Mouse (Mus musculus) liver, embryonic 11.5 days (tissue): ENCODE results near the gene 4930523C07Rik. TPM values are rescaled to one million over a fixed set of nuclear protein-coding genes. Genes with fewer than 3 reads are reported as not detected.
A peak's percentile ranks its signal among the peaks of the same experiment; 100 is the strongest.

Experiments used
- ATAC-seq: fragments of 200-750 bp; cut with Nextera tagmentation; replicated peaks from 2 replicates; pipeline ENCODE4 v1.8.0; 2017; ENCODE audit warnings: moderate number of reproducible peaks, mild to moderate bottlenecking, moderate TSS enrichment, moderate library complexity; ENCODE audit not compliant: low FRiP score
- DNase-seq: peaks from one replicate; pipeline ENCODE4 v3.0.0-alpha.2; 2017; ENCODE audit warnings: low spot score
- H3K27ac ChIP-seq: fragments of 300-500 bp; sonication (generic); 2 replicates; pipeline ENCODE4 v1.5.1; 2014; ENCODE audit warnings: mild to moderate bottlenecking, low read depth, low read length, control low read depth
- H3K27me3 ChIP-seq: fragments of 300-500 bp; sonication (generic); replicated peaks from 2 replicates; pipeline ENCODE4 v1.6.1; 2014; ENCODE audit warnings: low read length, mixed read lengths; ENCODE audit not compliant: control insufficient read depth, insufficient read depth
- H3K36me3 ChIP-seq: fragments of 300-500 bp; sonication (generic); 2 replicates; pipeline ENCODE4 v1.6.1; 2014; ENCODE audit warnings: mild to moderate bottlenecking, low read length, moderate library complexity, mixed read lengths; ENCODE audit not compliant: control insufficient read depth, insufficient read depth
- H3K4me1 ChIP-seq: fragments of 300-500 bp; sonication (generic); replicated peaks from 2 replicates; pipeline ENCODE4 v1.6.1; 2014; ENCODE audit warnings: low read length, mixed read lengths; ENCODE audit not compliant: control insufficient read depth, insufficient read depth
- H3K4me2 ChIP-seq: fragments of 300-500 bp; sonication (generic); 2 replicates; pipeline ENCODE4 v1.6.1; 2014; ENCODE audit warnings: mild to moderate bottlenecking, control low read depth, moderate library complexity
- H3K4me3 ChIP-seq: fragments of 300-500 bp; sonication (generic); 2 replicates; pipeline ENCODE4 v1.5.1; 2014; ENCODE audit warnings: low read depth, low read length, control low read depth
- H3K9ac ChIP-seq: fragments of 300-500 bp; sonication (generic); 2 replicates; pipeline ENCODE4 v1.6.1; 2014; ENCODE audit warnings: low read depth, low read length, control low read depth
- H3K9me3 ChIP-seq: fragments of 300-500 bp; sonication (generic); 2 replicates; pipeline ENCODE4 v1.6.1; 2016; ENCODE audit warnings: low read length, inconsistent platforms, mixed read lengths; ENCODE audit not compliant: control insufficient read depth
- WGBS: fragments of 180-500 bp; shearing (Covaris S2); extraction: QIAGEN DNeasy Blood & Tissue Kit; methylation state at CpG from one replicate; pipeline ENCODE4 v1.1.7; 2014; 5-methylcytosine and 5-hydroxymethylcytosine counted together
- polyA plus RNA-seq: library from polyadenylated mRNA; unstranded; fragments of >200 nt; fragmentation: Nextera tagmentation; extraction: Ambion mirVana; gene quantifications from 2 replicates; pipeline ENCODE4 v1.2.1, GENCODE M21; 2014

Gene 4930523C07Rik
- polyA plus RNA-seq, 1 experiment from 2014 or later, result 19.0 TPM

DNA sequence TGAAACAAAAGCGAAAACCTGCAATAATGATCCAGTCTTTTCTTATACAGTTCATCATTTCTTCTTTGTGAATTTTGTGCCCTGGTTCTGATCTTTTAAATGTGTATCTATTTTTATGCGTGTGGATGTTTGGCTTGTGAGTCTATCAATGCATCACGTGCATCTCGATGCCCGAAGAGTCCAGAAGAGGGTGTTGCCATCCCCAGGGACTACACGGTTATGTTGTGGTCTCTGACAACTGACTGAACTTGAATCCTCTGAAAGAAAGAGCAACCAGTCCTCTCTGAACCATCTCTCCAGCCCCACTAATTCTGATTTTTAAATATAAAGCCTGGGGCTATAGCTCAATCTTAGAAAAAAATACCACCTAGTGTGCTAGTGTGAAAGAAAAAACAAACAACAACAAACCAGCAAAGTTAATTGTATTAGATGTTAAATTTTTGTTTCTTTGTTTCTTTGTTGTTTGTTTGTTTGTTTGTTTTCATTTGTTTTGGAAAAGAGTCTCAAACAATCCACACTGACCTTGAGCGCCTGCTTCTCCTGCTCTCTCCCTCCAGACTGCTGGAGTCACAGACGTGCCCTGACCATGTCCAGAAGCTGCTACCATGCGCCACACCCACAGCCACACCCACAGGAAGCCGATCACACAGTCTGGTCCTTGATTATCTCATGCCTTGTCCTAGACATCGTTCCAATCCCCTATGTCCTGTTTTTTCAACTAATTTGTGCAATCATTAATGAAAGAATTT, 18.9 kb upstream of the 4930523C07Rik start:
- no peak overlapping the region for H3K9ac ChIP-seq
- H3K4me2 ChIP-seq, result peak overlapping the region; percentile 13; the same call in 1 of the 2 replicates
- ATAC-seq, result peak; percentile 83
- no peaks in the 10 kb centered on the region for H3K36me3 ChIP-seq
- no peak for DNase-seq
- H3K9me3 ChIP-seq, result no peaks in the 10 kb centered on the region
- peaks cover 10% of the 10 kb centered on the region for H3K4me1 ChIP-seq
- no peak overlapping the region for H3K27ac ChIP-seq
- no peak overlapping the region for H3K4me3 ChIP-seq
- no peaks in the 10 kb centered on the region for H3K27me3 ChIP-seq
- 51% methylated on average over 11 of the region's 11 CpGs for WGBS

DNA sequence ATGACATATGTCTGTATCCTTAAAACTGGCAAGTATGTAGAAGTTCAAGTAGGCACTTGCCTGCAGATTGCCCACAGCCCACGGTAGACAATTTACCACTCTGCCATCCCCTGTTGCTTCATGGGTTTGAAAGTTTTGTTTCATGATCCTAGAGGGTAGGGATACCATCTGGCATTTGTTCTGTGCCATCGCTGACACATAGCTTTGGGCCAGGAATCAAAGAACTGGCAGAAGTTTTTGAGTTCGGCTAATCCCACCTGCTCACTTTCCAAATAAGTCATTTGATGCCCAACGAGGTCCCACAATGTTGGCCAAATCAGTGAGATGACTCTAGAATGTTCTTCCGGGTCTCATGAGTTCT, 18.3 kb upstream of the 4930523C07Rik start:
- Histone ChIP-seq H3K27me3 (no peaks in the 10 kb centered on the region), H3K4me3 (no peak overlapping the region), H3K4me1 (peaks cover 10% of the 10 kb centered on the region), H3K36me3 (no peaks in the 10 kb centered on the region), H3K9me3 (no peaks in the 10 kb centered on the region), H3K4me2 (no peak overlapping the region; the same call in 1 of the 2 replicates), H3K27ac (no peak overlapping the region), H3K9ac (no peak overlapping the region)
- WGBS, result 72% methylated on average over 5 of the region's 5 CpGs
- ATAC-seq (no peak), DNase-seq (no peak)

DNA sequence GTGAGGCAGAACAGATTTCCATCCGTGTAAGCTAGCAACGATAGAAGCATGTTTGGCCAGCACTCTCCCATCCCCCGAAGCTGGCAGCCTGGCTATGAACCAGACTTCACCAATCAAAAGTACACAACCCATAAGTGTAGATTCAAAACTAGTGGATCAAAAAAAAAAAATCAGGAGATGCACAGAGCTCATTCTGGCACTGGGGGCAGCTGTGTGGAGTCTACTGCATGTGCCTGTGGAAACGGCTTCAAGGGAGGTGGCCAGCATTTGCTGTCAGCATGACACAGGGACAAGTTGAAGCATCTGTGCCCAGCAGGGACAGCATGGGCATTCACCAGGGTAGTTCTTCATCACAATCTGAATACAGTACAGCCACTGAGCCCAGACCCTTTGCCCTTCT, 16.2 kb upstream of the 4930523C07Rik start:
- 64% methylated on average over 4 of the region's 4 CpGs for WGBS
- no peaks in the 10 kb centered on the region for H3K36me3 ChIP-seq
- H3K27me3 ChIP-seq, result no peaks in the 10 kb centered on the region
- H3K4me3 ChIP-seq, result no peak overlapping the region
- H3K4me1 ChIP-seq, result peaks cover 10% of the 10 kb centered on the region
- no peak overlapping the region for H3K9ac ChIP-seq
- DNase-seq, result no peak
- H3K9me3 ChIP-seq, result no peaks in the 10 kb centered on the region
- ATAC-seq, result no peak
- H3K27ac ChIP-seq, result no peak overlapping the region
- H3K4me2 ChIP-seq, result no peak overlapping the region

DNA sequence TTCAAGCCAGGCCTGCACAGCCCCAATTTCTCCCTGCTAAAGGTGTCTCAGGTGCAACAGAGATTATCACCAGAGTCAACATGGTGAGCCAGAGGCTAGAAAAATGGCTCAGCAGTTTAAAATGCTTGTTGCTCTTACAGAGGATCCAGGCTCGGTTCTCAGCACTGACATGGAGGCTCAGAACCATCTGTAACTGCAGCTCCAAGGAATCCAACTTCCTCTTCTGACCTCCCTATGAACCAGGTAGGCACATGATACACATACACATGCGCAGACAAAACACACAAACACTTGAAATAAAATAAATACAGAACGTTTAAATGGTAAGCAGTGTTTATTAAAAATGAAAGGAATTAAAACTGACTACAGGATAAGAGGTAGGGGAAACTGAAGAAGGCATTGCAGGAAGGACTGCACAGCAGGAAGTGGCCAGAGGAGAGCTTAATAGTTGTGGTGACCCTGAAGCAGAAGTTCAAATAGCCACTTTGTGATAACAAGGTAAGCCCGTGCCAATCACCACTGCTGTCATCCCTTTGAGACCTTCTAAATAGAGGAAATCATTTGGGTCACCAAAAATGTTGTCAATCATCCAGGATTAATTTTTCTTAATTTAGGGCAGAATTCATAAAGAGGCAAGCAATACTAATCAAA, 10.1 kb upstream of the 4930523C07Rik start:
- H3K36me3 ChIP-seq, result no peaks in the 10 kb centered on the region
- H3K9ac ChIP-seq, result no peak overlapping the region
- H3K9me3 ChIP-seq, result no peaks in the 10 kb centered on the region
- DNase-seq (no peak), ATAC-seq (no peak)
- no peak overlapping the region for H3K27ac ChIP-seq
- H3K4me1 ChIP-seq, result no peaks in the 10 kb centered on the region
- WGBS, result 55% methylated on average over 4 of the region's 4 CpGs
- no peak overlapping the region for H3K4me3 ChIP-seq
- H3K4me2 ChIP-seq, result no peak overlapping the region
- H3K27me3 ChIP-seq, result no peaks in the 10 kb centered on the region

DNA sequence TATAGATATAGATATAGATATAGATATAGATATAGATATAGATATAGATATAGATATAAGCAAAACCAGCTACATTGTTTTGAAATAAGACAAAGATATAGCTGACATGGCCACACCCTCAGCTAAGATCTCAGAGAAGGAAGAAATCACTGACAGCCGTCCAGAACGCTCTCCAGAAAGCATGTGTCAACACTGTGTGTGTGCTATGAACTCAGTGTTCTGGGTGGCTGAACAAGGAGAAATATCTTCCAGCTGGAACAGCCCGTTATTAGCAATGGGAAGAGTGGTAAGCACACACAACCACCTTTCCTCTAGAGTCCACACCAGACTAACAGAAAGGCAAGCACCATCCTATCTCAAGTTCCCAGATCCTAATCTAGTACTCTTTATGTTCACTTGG, 8.6 kb upstream of the 4930523C07Rik start:
- H3K36me3 ChIP-seq, result no peaks in the 10 kb centered on the region

DNA sequence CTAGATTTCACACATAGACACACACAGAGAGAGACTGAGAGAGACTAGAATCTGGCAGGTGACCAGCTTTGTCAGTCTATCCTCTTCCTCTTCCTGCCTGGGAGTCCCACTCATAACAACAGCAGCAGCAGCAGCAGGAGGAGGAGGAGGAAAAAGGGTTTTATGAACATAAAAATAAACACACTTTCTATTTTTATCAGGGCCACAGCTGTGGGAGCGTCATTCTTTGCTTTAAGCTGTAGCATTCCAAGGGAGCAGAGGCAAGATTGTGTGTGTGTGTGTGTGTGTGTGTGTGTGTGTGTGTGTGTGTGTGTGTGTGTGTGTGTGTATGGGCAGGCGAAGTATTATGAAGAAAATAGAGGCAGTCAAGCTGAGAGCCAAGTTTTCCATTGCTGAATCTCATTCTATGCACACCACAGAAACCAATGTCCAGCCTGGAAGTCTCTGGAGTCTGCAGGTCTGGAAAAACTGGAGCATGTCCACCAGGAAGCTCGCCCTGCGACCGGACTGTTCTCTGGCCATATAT, 7.1 kb upstream of the 4930523C07Rik start:
- Histone ChIP-seq H3K27ac (no peak overlapping the region), H3K4me3 (no peak overlapping the region), H3K9ac (no peak overlapping the region), H3K4me1 (no peaks in the 10 kb centered on the region), H3K4me2 (no peak overlapping the region), H3K9me3 (no peaks in the 10 kb centered on the region), H3K27me3 (no peaks in the 10 kb centered on the region), H3K36me3 (no peaks in the 10 kb centered on the region)
- DNase-seq (no peak), ATAC-seq (no peak)
- WGBS, result 73% methylated on average over 5 of the region's 5 CpGs

More for the DNA sequence above, 8.6 kb upstream of the 4930523C07Rik start:
- 71% methylated on average over 3 of the region's 3 CpGs for WGBS
- DNase-seq (no peak), ATAC-seq (no peak)
- Histone ChIP-seq H3K4me1 (no peaks in the 10 kb centered on the region), H3K9ac (no peak overlapping the region), H3K27ac (no peak overlapping the region), H3K4me2 (no peak overlapping the region), H3K9me3 (no peaks in the 10 kb centered on the region), H3K27me3 (no peaks in the 10 kb centered on the region), H3K4me3 (no peak overlapping the region)

DNA sequence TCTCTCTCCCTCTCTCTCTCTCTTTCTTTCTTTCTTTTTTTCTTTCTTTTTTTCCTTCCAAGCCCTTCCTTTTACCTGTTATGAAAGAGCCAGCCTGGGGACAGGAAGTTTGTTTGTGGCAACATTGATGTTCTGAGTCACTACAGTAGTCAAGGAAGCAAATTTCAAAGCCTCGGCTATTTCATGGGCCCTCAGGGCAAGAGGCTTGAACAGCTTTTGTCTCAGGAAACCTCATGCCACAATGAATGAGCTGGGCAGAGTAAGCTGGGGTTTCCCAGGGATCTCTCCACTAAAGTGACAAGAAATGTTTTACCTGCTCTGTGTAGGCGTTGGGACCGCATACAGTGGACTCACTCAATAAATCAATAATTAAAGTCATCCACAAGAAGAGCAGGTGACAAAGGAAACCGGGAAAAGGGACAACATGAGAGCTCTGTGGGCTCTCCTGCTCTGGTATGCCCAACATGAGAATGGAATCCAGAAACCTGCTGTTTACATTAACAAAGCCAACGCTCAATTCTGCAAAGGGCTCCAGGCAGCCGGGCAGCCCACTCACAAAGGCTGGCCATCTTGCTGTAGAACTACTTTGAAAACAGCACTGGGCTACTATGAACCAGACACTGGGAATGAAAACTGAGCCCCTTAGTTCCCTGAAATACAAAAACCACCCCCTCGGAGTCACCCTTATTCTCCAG, 4.1 kb upstream of the 4930523C07Rik start:
- Histone ChIP-seq H3K36me3 (no peaks in the 10 kb centered on the region), H3K4me3 (no peak overlapping the region), H3K27me3 (no peaks in the 10 kb centered on the region), H3K9ac (no peak overlapping the region), H3K9me3 (no peaks in the 10 kb centered on the region), H3K4me2 (no peak overlapping the region), H3K27ac (no peak overlapping the region), H3K4me1 (no peaks in the 10 kb centered on the region)
- WGBS, result 65% methylated on average over 7 of the region's 7 CpGs
- ATAC-seq (no peak), DNase-seq (no peak)

DNA sequence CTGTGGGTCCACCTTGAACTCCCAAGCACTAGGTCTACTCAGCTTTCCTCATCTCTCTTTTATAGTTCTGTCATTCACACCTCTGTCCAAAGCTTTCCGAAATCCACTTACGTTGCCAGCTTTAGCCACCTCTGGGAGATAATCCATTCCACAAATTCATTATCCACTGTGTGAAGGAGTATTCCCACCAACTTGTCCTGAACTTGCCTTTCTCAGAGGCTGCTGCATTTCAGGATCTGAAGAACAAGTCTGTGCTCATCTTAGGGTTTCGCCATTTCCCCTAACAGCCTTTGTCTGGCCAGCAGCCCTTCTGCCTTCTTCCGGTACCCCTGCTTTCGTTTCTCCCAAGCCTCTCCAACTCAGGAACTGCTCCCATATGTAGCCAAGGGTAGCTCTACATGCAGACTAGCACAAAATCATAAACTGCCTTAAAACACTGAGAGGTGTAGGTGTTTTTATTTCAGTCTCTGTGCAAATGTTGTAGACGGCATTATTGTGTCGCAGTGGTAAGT, 2.9 kb upstream of the 4930523C07Rik start:
- whole genome bisulfite sequencing, result 89% methylated on average over 7 of the region's 7 CpGs
- Histone ChIP-seq H3K9me3 (no peaks in the 10 kb centered on the region), H3K27ac (no peak overlapping the region), H3K4me3 (no peak overlapping the region), H3K4me1 (no peaks in the 10 kb centered on the region), H3K27me3 (no peaks in the 10 kb centered on the region), H3K36me3 (no peaks in the 10 kb centered on the region), H3K4me2 (no peak overlapping the region), H3K9ac (no peak overlapping the region)
- ATAC-seq (no peak), DNase-seq (no peak)
